Mouse (Mus musculus) right cerebral cortex, adult 18-20 months (tissue): ENCODE data around the gene Apc2.
A peak's percentile ranks its signal among the peaks of the same experiment; 100 is the strongest.
"Not testable (repeated sequence)": the region's sequence is repeated elsewhere in the genome, so short reads cannot be mapped to it uniquely, and the experiment has no call there.

Experiments
- DNase-seq: peaks from one replicate; pipeline ENCODE4 v3.0.0; 2022; ENCODE audit warnings: mixed read lengths

The Apc2 gene

GRCm38 (mm10) chr10:80295618-80296425 is at the start of gene Apc2:
Apc2 (plus strand) TSS chr10:80295977.
- DNase-seq, result peak; percentile 83

- DNase-seq, result no peak
These were observed 47.9 kb upstream of the Apc2 start for GRCm38 (mm10) chr10:80247849-80248248.

GRCm38 (mm10) chr10:80248437-80248836 is 47.3 kb upstream of the Apc2 start:
- DNase-seq, result not testable (repeated sequence)

- peak; percentile 92 for DNase-seq
These were observed 46.7 kb upstream of the Apc2 start, which contains the start of gene Ndufs7 for GRCm38 (mm10) chr10:80248971-80249640. Ndufs7 (plus strand) TSS chr10:80249121.

GRCm38 (mm10) chr10:80250059-80250458 is 45.7 kb upstream of the Apc2 start:
- DNase-seq, result no peak

- no peak for DNase-seq
These were observed 45.2 kb upstream of the Apc2 start for GRCm38 (mm10) chr10:80250573-80250972.

- DNase-seq, result no peak
These were observed 43.8 kb upstream of the Apc2 start for GRCm38 (mm10) chr10:80252011-80252410.

GRCm38 (mm10) chr10:80252493-80253274 is 43.1 kb upstream of the Apc2 start:
- DNase-seq, result no peak

GRCm38 (mm10) chr10:80253551-80253950 is 42.2 kb upstream of the Apc2 start:
- no peak for DNase-seq

- no peak for DNase-seq
These were observed 41.2 kb upstream of the Apc2 start for GRCm38 (mm10) chr10:80254331-80255297.

- no peak for DNase-seq
These were observed 39.8 kb upstream of the Apc2 start for GRCm38 (mm10) chr10:80255881-80256535.

GRCm38 (mm10) chr10:80257936-80258335 is 37.8 kb upstream of the Apc2 start:
- DNase-seq, result no peak

GRCm38 (mm10) chr10:80258752-80259462 is 36.9 kb upstream of the Apc2 start:
- DNase-seq, result no peak

- DNase-seq, result no peak
These were observed 36.3 kb upstream of the Apc2 start for GRCm38 (mm10) chr10:80259463-80259805.

- DNase-seq, result peak; percentile 77
These were observed 35.7 kb upstream of the Apc2 start for GRCm38 (mm10) chr10:80259861-80260641.

GRCm38 (mm10) chr10:80260642-80261584 is 34.9 kb upstream of the Apc2 start, which contains the start of the genes Gamt and Dazap1:
Gamt (minus strand) TSS chr10:80261012.
Dazap1 (plus strand) TSS chr10:80261486.
- DNase-seq, result peak; percentile 93

GRCm38 (mm10) chr10:80261585-80261968 is 34.2 kb upstream of the Apc2 start:
- peak; percentile 91 for DNase-seq

GRCm38 (mm10) chr10:80262169-80262568 is 33.6 kb upstream of the Apc2 start:
- DNase-seq, result no peak
